Mouse (Mus musculus): Measurements from ENCODE around the gene Cnot9. TPM values are rescaled to one million over a fixed set of nuclear protein-coding genes. Genes with fewer than 3 reads are reported as not detected.
"Not testable (repeated sequence)": the region's sequence is repeated elsewhere in the genome, so short reads cannot be mapped to it uniquely, and the experiment has no call there.

The Cnot9 gene
- polyA plus RNA-seq, 1 experiment from 2014 or later = 20.9 TPM

DNA sequence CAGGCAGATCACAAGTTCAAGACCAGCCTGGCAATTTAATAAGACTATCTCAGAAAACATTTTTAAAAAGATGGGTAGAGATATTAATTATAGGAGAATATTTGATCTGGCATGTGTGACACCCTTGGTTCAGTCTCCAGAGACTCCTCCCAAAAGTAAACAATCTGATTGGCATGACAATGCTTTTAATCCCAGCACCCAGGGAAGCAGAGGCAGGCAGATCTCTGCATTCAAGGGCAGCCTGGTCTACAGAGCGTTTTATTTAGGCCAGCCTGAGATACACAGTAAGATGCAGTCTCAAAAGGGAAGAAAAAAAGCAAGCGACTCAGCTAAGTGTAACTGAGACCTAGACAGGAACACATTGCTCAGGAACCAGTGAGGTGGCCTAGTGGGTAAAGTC lies 1.9 kb downstream of the Cnot9 start:
- Histone ChIP-seq H3K9ac (replicated peaks; ENCODE audit: low read depth) (no peak overlapping the region), H3K4me3 (ENCODE audit: low read depth, low read length) (no peak overlapping the region), H3K27me3 (replicated peaks; ENCODE audit: insufficient read depth, low read length) (no peaks in the 10 kb centered on the region), H3K27ac (ENCODE audit: low read length) (no peak overlapping the region), H3K36me3 (ENCODE audit: insufficient read depth, low read length) (no peaks in the 10 kb centered on the region), H3K9me3 (ENCODE audit: low read length) (no peaks in the 10 kb centered on the region), H3K4me2 (replicated peaks; ENCODE audit: low read depth, low read length) (no peak overlapping the region; the same call in 1 of the 2 replicates), H3K4me1 (ENCODE audit: insufficient read depth, low read depth, low read length) (peaks cover 6% of the 10 kb centered on the region; the same call in 1 of the 2 replicates)
- ATAC-seq (no peak), DNase-seq (ENCODE audit: low spot score) (no peak)
- WGBS = 88% methylated on average over 2 of the region's 2 CpGs
- TF ChIP-seq EP300 (IDR thresholded peaks at IDR 0.05) = no peak
- no peak for TF ChIP-seq CTCF (IDR thresholded peaks at IDR 0.05)

DNA sequence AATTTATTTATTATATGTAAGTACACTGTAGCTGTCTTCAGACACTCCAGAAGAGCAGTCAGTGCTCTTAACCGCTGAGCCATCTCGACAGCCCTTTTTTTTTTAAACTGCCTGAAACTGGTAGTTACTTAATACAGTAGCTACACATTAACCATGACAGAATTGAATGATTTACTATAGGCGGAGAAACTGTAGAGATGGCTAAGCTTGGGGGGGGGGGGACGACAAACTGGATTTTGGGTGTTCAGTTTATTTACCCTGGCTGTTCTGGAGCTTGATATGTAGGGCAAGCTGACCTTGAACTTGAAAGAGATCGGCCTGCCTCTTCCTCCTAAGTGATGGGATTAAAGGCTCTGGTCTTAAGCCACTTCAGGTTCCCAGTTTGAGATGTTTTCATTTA lies 5.4 kb downstream of the Cnot9 start:
- TF ChIP-seq EP300 (IDR thresholded peaks at IDR 0.05) (no peak), CTCF (IDR thresholded peaks at IDR 0.05) (no peak)
- Histone ChIP-seq H3K9ac (replicated peaks; ENCODE audit: low read depth) (no peak overlapping the region), H3K4me2 (replicated peaks; ENCODE audit: low read depth, low read length) (no peak overlapping the region), H3K36me3 (ENCODE audit: insufficient read depth, low read length) (no peaks in the 10 kb centered on the region), H3K27ac (ENCODE audit: low read length) (no peak overlapping the region), H3K4me1 (ENCODE audit: insufficient read depth, low read depth, low read length) (peaks cover 6% of the 10 kb centered on the region; the same call in 1 of the 2 replicates), H3K9me3 (ENCODE audit: low read length) (no peaks in the 10 kb centered on the region), H3K27me3 (replicated peaks; ENCODE audit: insufficient read depth, low read length) (no peaks in the 10 kb centered on the region), H3K4me3 (ENCODE audit: low read depth, low read length) (no peak overlapping the region)
- 97% methylated on average over 5 of the region's 5 CpGs for WGBS
- no peak for DNase-seq (ENCODE audit: low spot score)
- ATAC-seq = no peak

DNA sequence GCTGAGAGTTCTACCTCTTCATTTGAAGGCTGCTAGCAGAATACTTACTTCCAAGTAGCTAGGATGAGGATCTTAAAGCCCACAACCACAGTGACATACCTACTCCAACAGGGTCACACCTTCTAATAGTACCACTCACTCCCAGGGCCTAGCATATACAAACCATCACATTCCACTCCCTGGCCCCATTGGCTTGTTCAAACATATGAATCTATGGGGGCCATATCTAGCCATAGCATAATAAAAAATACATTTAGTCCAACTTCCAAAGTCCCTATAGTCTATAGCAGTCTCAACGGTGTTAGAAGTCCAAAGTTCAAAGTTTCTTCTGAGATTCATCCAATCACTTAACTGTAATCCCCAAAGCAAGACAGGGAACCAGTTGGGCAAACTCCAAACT lies 7.1 kb downstream of the Cnot9 start:
- not testable (repeated sequence) for H3K9ac ChIP-seq (replicated peaks; ENCODE audit: low read depth); H3K4me3 ChIP-seq (ENCODE audit: low read depth, low read length); H3K36me3 ChIP-seq (ENCODE audit: insufficient read depth, low read length); H3K27ac ChIP-seq (ENCODE audit: low read length); H3K27me3 ChIP-seq (replicated peaks; ENCODE audit: insufficient read depth, low read length); H3K4me1 ChIP-seq (ENCODE audit: insufficient read depth, low read depth, low read length); ATAC-seq; DNase-seq (ENCODE audit: low spot score); H3K9me3 ChIP-seq (ENCODE audit: low read length); H3K4me2 ChIP-seq (replicated peaks; ENCODE audit: low read depth, low read length)
- 98% methylated on average over 1 of the region's 1 CpGs for WGBS

DNA sequence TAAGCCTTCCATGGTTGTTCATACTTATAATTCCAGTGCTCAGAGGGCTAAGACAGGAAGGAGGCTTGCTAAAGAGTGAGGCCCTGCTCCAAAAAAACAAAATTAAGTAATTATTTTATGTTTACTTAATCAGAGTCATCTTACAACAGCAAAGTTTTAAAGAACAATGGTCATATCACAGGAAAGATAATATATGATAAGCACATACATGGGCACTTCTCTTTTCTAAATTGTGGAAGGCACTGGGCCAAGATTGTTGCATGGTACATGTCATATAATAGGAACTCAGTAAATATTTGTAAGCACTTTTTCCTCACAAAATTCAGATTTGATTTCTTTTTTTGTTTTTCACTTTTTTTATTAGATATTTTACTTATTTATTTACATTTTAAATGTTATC lies 14.0 kb downstream of the Cnot9 start:
- no peak for TF ChIP-seq CTCF (IDR thresholded peaks at IDR 0.05)
- no peak for TF ChIP-seq EP300 (IDR thresholded peaks at IDR 0.05)
- Histone ChIP-seq H3K4me3 (ENCODE audit: low read depth, low read length) (no peak overlapping the region), H3K4me2 (replicated peaks; ENCODE audit: low read depth, low read length) (no peak overlapping the region), H3K9me3 (ENCODE audit: low read length) (no peaks in the 10 kb centered on the region), H3K27me3 (replicated peaks; ENCODE audit: insufficient read depth, low read length) (no peaks in the 10 kb centered on the region), H3K9ac (replicated peaks; ENCODE audit: low read depth) (no peak overlapping the region), H3K36me3 (ENCODE audit: insufficient read depth, low read length) (peaks cover 26% of the 10 kb centered on the region), H3K4me1 (ENCODE audit: insufficient read depth, low read depth, low read length) (no peaks in the 10 kb centered on the region), H3K27ac (ENCODE audit: low read length) (no peak overlapping the region)
- DNase-seq (ENCODE audit: low spot score) = no peak
- no peak for ATAC-seq

DNA sequence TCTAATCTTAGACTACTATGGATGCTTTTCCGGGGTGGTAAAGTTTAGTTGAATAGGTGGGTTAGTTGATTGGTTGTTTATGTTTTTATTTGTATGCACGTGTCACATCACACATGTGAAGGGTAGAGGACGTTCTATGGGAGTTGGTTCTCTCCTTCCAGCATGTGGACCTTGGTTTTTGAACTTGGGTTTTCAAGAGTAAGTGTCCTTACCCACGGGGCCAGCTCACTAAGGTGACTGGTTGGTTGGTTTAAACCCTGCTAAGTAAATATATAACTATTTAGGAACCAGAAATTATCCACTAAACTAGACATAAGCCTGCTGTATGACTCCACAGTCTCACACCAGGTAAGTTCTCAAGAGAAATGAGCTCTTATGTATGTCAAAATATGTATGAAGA lies 18.9 kb downstream of the Cnot9 start:
- H3K36me3 ChIP-seq (ENCODE audit: insufficient read depth, low read length) = peaks cover 30% of the 10 kb centered on the region
- ATAC-seq = no peak

DNA sequence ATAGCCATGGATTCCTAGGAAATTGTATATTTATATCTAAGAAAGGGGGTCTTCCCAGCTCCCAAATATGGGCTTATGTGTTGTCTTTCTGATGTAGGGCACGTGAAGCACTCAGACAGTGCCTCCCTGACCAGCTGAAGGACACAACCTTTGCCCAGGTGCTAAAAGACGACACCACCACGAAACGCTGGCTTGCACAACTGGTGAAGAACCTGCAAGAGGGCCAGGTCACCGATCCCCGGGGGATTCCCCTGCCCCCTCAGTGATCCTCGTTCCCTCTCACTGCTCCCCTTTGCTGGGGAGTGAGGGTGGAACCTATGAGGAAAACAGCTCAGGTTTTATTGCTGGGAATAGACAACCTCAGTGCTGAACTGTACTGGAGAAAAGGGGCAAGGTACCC lies 22.7 kb downstream of the Cnot9 start:
- no peak for ATAC-seq

More for the DNA sequence above, 18.9 kb downstream of the Cnot9 start:
- Histone ChIP-seq H3K4me3 (ENCODE audit: low read depth, low read length) (no peak overlapping the region), H3K9ac (replicated peaks; ENCODE audit: low read depth) (no peak overlapping the region), H3K27me3 (replicated peaks; ENCODE audit: insufficient read depth, low read length) (no peaks in the 10 kb centered on the region), H3K27ac (ENCODE audit: low read length) (no peak overlapping the region), H3K4me2 (replicated peaks; ENCODE audit: low read depth, low read length) (no peak overlapping the region), H3K9me3 (ENCODE audit: low read length) (no peaks in the 10 kb centered on the region), H3K4me1 (ENCODE audit: insufficient read depth, low read depth, low read length) (no peaks in the 10 kb centered on the region)
- TF ChIP-seq CTCF (IDR thresholded peaks at IDR 0.05) = no peak
- no peak for TF ChIP-seq EP300 (IDR thresholded peaks at IDR 0.05)
- no peak for DNase-seq (ENCODE audit: low spot score)
- 84% methylated on average over 4 of the region's 4 CpGs for whole genome bisulfite sequencing

DNA sequence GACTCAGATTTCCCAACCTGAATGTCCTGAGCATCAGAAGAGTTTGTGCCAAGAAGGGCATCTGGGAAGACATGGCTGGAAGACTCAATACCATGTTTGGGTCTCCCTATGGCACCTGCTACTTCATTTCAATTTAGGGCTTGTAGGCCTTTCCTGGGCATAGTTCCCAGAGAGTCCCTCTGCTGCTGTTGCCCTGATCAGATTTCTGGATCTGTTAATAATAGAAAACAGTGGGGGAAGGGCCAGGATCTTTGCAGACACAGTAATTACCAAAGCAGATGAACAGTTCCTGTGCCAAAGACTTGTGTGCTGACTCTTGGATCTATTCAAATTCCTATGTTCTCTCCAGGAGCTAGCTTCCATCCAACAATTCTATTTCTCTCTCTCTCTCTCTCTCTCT lies 32.8 kb downstream of the Cnot9 start:
- H3K27ac ChIP-seq (ENCODE audit: low read length) = no peak overlapping the region
- TF ChIP-seq EP300 (IDR thresholded peaks at IDR 0.05) (no peak), CTCF (IDR thresholded peaks at IDR 0.05) (no peak)
- H3K36me3 ChIP-seq (ENCODE audit: insufficient read depth, low read length) = no peaks in the 10 kb centered on the region
- H3K9me3 ChIP-seq (ENCODE audit: low read length) = no peaks in the 10 kb centered on the region
- H3K4me3 ChIP-seq (ENCODE audit: low read depth, low read length) = no peak overlapping the region
- H3K9ac ChIP-seq (replicated peaks; ENCODE audit: low read depth) = no peak overlapping the region
- no peaks in the 10 kb centered on the region for H3K4me1 ChIP-seq (ENCODE audit: insufficient read depth, low read depth, low read length)
- H3K4me2 ChIP-seq (replicated peaks; ENCODE audit: low read depth, low read length) = no peak overlapping the region
- DNase-seq (ENCODE audit: low spot score) (no peak), ATAC-seq (no peak)
- H3K27me3 ChIP-seq (replicated peaks; ENCODE audit: insufficient read depth, low read length) = no peaks in the 10 kb centered on the region

More for the DNA sequence above, 22.7 kb downstream of the Cnot9 start:
- WGBS = 94% methylated on average over 7 of the region's 7 CpGs
- no peak overlapping the region for H3K27ac ChIP-seq (ENCODE audit: low read length)
- H3K4me1 ChIP-seq (ENCODE audit: insufficient read depth, low read depth, low read length) = no peaks in the 10 kb centered on the region
- H3K36me3 ChIP-seq (ENCODE audit: insufficient read depth, low read length) = peaks cover 26% of the 10 kb centered on the region
- H3K27me3 ChIP-seq (replicated peaks; ENCODE audit: insufficient read depth, low read length) = no peaks in the 10 kb centered on the region
- TF ChIP-seq CTCF (IDR thresholded peaks at IDR 0.05) (no peak), EP300 (IDR thresholded peaks at IDR 0.05) (no peak)
- no peak overlapping the region for H3K4me2 ChIP-seq (replicated peaks; ENCODE audit: low read depth, low read length)
- H3K9me3 ChIP-seq (ENCODE audit: low read length) = no peaks in the 10 kb centered on the region
- DNase-seq (ENCODE audit: low spot score) = no peak
- H3K4me3 ChIP-seq (ENCODE audit: low read depth, low read length) = no peak overlapping the region
- no peak overlapping the region for H3K9ac ChIP-seq (replicated peaks; ENCODE audit: low read depth)

All from lung, postnatal 0 days (tissue).